Mouse (Mus musculus): ENCODE results near the gene Gm49380.

Gm49380 gene

DNA sequence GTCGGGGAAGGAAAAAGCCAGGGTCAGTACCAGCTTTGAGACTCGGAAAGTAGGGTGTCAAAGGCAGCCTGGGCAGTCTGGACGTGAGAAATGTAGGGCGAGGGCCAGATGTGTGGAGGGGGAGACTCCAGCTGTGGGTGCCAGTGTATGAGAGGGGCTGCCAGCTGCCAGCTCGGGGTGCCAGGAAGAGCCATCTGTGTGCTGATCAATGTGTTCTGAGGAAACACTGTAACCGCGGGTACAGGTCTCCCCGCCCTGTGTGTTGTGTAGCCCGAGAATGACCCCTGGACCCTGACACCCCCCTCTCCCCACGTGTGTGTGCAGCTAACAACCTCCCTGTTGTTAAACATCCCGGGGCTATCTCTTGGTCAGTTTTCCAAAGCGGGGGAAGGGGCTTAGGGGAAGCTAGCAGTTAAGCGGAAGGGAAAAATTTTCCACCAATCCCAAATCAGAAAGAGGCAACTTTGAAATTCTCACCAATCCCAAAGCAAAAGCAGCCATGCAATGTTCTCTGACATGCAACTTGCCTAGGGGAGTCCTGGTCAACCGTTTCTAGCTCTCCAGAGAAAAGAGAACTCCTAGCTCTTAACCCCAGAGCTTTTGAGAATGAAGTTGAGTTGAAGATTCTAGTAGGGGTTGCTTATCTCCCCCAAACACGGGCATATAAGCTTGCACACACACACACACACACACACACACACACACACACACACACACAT, 45.9 kb downstream of the Gm49380 start:
- in situ Hi-C loops (cut with MboI; ENCODE audit: low pct_unique_long_range_greater_than_20kb in 1 of 2, low sequenced_read_pairs in 2 of 2, unreplicated experiment in 1 of 2) = no loop called here

DNA sequence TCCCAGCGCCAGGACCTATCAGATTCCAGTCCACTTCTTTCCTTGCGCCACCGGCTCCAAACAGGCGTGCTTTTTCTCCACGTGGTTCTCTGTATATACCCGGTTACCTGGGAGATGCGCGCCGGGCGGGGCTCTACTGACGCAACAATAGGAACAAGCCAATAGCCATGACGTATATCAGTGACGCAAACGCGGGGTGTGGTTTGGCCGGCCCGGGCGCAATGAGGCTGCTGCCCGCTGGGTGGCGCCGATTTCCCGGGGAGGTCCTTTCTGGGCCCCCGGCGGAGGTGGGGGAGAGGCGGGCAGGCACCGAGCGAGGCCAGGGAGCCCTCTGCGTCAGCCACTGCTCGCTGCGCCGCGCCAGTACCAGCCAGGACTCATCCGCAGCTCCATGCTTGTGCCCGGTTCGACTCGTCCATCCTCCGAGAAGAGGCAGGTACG, 46.5 kb downstream of the Gm49380 start, which contains the start of gene Usp2:
Gene Usp2 (plus strand): TSS at position 237 of the 441 bp plus-strand sequence.
- in situ Hi-C loops (cut with MboI; ENCODE audit: low pct_unique_long_range_greater_than_20kb in 1 of 2, low sequenced_read_pairs in 2 of 2, unreplicated experiment in 1 of 2) = no loop called here

DNA sequence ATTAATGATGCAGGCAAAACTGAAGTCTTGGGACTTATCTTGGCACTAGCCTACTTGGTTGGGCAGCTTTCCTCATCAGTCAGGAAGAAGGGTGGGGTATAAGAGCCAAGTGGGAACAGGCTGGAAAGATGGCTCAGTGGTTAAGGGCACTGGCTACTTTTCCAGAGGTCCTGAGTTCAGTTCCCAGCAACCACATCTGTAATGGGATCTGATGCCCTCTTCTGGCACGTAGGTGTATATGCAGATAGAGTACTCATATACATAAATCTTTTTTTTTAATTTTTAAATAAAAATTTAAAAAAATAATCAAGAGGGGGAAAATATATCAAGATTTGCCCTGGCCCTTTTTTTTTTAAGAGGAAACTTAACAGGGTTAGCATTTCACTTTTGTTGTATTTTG, 48.1 kb downstream of the Gm49380 start:
- in situ Hi-C loops (cut with MboI; ENCODE audit: low pct_unique_long_range_greater_than_20kb in 1 of 2, low sequenced_read_pairs in 2 of 2, unreplicated experiment in 1 of 2) = no loop called here

DNA sequence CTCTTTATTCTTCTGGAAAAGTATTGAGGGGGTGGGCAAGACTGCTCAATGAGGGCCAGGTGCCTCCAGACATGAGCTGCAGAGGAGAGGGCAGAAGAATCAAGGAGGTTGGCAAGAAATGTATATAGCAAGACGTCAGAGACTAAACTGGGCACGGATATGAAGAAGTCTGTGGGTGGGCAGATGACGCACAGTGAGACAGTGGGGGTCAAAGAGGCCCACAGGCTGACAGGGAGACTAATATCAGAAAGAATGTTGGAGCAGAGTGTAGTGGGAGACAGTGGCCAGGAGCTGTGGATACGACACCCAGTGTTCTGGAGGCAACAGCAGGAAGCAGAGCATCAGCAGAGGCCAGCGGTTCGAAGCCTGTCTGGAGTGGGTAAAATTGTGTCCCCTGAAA, 54.7 kb downstream of the Gm49380 start:
- in situ Hi-C loops (cut with MboI; ENCODE audit: low pct_unique_long_range_greater_than_20kb in 1 of 2, low sequenced_read_pairs in 2 of 2, unreplicated experiment in 1 of 2) = loop anchor here in 1 of 2 experiments (10.0 kb wide), 1 partner anchor 64 kb away; no protein-coding TSS in a partner anchor

DNA sequence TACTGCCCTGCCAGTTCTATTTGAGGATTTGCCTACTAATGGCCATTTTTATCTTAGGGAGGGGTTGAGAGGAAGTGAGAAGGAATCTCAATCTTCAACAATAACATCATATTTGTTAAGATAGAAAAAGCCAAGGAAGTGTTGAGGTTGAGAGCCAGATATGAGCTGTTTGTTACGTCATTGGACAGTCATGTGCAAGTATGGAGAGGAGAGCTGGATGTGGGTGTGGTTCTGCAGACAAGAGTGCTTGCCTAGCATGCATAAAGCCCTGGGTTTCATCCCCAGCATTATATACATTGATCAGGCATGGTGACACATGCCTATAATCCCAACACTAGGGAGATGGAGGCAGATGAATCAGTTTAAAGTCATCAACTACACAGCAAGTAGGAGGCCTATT, 59.4 kb downstream of the Gm49380 start:
- in situ Hi-C loops (cut with MboI; ENCODE audit: low pct_unique_long_range_greater_than_20kb in 1 of 2, low sequenced_read_pairs in 2 of 2, unreplicated experiment in 1 of 2) = loop anchor here in 1 of 2 experiments (10.0 kb wide), 1 partner anchor 59 kb away; no protein-coding TSS in a partner anchor

DNA sequence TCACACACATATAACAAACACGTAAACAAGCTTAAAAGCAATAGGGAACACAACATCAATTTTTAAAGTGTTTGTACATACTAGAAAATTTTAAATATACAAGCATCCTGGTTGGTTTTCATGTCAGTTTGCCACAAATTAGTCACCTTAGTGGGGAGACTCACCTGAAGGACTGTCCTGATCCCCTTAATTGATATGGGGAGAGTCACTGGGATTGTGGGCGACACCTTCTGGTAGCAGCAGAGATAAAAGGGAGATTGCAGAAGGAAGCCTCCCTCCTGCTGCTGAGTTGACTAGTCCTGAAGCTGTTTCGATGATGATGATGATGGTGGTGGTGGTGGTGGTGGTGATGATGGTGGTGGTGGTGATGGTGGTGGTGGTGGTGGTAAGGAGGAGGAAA, 60.4 kb downstream of the Gm49380 start:
- in situ Hi-C loops (cut with MboI; ENCODE audit: low pct_unique_long_range_greater_than_20kb in 1 of 2, low sequenced_read_pairs in 2 of 2, unreplicated experiment in 1 of 2) = loop anchor here in 1 of 2 experiments (10.0 kb wide), 1 partner anchor 58 kb away; no protein-coding TSS in a partner anchor

DNA sequence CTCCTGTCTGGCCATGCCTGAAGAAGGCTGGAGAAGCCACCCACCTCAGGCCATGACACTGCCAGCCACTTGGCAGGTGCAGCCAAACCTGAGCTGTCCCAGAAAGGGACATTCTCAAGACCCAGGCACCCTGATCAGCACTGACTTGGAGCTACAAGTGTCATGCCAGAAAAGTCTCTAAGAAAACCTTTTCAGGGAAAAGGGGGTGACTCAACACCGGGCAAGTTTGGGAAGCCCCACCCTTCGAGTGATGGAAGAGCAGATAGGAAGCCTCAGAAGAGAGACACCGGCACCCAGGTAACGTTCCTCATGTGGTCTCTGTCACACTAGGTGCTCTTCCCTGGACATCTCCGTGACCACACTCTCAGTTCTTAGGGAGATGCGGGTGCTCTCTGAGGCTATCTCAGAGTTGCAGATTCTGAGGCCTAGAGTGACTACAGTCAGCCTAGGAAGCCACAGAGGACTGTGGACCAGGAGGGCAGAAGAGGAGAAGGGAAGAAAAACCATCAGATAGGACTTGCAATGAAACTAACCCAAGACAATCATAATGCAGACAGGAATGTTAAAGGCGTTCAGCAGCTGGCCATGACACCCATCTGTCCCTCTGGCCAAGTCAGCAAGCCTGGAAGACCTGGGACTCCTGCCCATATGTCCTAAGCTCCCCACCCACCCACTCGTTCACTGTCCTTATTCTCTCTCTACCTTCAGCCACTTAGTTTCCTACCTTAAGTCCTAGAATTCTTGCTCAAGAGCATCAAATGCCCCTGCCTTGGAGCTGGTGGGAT, 63.7 kb downstream of the Gm49380 start:
- in situ Hi-C loops (cut with MboI; ENCODE audit: low pct_unique_long_range_greater_than_20kb in 1 of 2, low sequenced_read_pairs in 2 of 2, unreplicated experiment in 1 of 2) = loop anchor here in 1 of 2 experiments (10.0 kb wide), 1 partner anchor 55 kb away; no protein-coding TSS in a partner anchor

DNA sequence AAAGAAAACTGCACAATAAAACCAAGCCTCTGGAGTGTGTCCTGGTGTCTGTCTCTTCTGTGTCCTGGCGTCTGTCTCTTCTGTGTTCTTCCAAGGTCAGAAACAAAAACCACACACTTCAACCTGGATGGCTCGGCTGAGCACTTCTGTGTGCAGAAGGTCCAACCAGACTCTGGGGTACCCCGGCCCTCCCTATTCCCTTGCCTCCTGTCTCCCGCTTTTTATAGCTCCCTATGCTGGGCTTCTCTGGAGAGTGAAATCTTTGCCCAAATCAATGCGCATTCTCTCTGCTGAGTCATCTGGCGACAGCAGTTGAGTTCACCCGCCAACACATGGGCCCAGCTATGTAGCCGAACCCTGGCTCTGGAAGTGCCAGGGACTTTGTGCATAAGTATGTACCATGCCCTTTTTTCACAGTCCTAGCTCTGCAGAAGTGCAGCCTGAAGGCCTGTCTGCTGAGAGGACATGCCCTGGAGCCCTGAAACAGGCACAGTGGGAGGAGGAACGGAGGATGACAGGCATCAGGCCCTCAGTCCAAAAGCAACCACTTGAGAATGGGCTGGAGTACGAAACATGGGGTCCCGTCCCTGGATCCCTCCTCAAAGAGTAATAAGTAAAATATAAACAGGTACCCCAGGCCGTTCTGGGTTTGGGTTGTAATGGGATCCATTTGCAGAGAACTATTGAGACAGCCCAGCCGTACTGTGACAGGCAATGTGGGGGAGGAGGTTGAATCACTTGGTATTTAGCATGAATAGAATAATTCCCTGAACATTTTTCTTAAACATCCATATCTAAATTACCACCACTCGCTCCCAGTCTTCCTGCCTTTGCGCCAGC, 64.5 kb downstream of the Gm49380 start:
- in situ Hi-C loops (cut with MboI; ENCODE audit: low pct_unique_long_range_greater_than_20kb in 1 of 2, low sequenced_read_pairs in 2 of 2, unreplicated experiment in 1 of 2) = no loop called here

DNA sequence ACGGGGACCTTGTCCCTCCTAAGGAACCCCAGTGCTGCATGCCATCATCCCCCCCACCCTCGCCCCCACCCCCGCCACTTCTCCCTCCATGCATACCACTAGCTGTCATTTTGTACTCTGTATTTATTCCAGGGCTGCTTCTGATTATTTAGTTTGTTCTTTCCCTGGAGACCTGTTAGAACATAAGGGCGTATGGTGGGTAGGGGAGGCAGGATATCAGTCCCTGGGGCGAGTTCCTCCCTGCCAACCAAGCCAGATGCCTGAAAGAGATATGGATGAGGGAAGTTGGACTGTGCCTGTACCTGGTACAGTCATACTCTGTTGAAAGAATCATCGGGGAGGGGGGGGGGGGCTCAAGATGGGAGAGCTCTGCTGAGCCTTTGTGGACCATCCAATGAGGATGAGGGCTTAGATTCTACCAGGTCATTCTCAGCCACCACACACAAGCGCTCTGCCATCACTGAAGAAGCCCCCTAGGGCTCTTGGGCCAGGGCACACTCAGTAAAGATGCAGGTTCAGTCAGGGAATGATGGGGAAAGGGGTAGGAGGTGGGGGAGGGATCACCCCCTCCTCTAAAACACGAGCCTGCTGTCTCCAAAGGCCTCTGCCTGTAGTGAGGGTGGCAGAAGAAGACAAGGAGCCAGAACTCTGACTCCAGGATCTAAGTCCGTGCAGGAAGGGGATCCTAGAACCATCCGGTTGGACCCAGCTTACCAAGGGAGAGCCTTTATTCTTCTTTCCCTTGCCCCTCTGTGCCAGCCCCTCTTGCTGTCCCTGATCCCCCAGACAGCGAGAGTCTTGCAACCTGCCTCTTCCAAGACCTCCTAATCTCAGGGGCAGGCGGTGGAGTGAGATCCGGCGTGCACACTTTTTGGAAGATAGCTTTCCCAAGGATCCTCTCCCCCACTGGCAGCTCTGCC, 65.5 kb downstream of the Gm49380 start:
- in situ Hi-C loops (cut with MboI; ENCODE audit: low pct_unique_long_range_greater_than_20kb in 1 of 2, low sequenced_read_pairs in 2 of 2, unreplicated experiment in 1 of 2) = no loop called here

DNA sequence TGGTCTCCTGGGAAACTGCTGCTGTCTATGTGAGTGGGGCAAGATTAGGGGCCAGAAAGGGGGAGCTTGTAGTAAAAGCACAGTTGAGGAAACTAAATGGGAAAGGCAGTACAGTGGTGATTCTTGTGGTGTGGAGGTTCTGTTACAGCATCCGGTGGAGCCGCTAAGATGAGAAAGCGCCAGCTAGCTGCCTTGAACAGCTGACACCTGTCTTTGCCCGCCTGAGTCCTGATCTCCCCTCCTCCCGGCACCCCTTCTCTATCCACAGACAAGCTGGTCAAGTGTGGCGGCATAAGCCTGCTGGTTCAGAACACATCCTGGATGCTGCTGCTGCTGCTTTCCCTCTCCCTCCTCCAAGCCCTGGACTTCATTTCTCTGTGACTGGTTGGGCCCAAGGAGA, 66.2 kb downstream of the Gm49380 start:
- in situ Hi-C loops (cut with MboI; ENCODE audit: low pct_unique_long_range_greater_than_20kb in 1 of 2, low sequenced_read_pairs in 2 of 2, unreplicated experiment in 1 of 2) = no loop called here

DNA sequence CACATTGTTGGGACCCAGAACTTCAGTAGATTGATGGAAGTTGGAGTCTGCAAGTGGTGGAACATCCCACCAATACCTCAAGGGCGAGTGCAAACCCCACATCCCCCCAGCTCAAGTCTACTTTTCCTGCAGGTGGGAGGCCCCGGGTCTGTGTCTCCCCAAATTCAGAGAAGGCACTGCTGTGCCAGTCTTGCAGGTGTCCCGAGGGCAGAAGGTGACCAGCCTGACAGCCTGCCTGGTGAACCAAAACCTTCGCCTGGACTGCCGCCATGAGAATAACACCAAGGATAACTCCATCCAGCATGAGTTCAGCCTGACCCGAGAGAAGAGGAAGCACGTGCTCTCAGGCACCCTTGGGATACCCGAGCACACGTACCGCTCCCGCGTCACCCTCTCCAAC, 66.9 kb downstream of the Gm49380 start:
- in situ Hi-C loops (cut with MboI; ENCODE audit: low pct_unique_long_range_greater_than_20kb in 1 of 2, low sequenced_read_pairs in 2 of 2, unreplicated experiment in 1 of 2) = no loop called here

DNA sequence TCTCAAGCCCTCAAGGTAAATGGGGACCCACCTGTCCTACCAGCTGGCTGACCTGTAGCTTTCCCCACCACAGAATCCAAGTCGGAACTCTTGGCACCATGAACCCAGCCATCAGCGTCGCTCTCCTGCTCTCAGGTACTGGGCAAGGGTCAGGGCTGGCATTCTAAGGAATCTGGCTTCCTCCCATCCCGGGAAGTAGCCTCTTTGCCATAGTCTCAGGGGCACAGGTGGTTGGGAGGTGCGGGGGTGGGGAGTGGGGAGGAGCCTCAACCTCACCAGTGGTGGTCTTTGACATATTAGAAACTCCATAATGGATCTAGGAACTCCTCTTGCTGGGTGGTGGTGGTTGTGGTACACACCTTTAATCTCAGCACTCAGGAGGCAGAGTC, 67.4 kb downstream of the Gm49380 start:
- in situ Hi-C loops (cut with MboI; ENCODE audit: low pct_unique_long_range_greater_than_20kb in 1 of 2, low sequenced_read_pairs in 2 of 2, unreplicated experiment in 1 of 2) = no loop called here

DNA sequence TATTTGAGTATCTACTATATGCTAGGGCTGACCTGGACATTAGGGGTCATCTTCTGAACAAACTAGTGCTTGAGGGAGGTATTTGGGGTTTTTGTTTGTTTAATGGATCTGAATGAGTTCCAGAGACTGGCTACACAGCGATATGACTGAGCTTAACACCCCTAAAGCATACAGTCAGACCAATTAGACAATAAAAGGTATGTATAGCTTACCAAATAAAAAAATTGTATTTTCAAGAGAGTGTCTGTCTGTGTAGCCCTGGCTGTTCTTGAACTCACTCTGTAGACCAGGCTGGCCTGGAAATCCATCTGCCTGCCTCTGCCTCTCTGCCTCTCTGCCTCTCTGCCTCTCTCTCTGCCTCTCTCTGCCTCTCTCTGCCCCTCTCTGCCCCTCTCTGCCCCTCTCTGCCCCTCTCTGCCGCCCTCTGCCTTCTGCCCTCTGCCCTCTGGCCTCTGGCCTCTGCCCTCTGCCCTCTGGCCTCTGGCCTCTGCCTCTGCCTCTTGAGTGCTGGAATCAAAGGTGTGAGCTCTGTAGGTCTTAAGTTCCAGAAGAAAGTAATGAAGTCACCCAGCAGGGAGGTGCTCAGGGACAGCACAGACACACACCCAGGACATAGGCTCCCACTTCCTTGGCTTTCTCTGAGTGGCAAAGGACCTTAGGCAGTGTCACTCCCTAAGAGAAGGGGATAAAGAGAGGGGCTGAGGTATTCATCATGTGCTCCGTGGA, 68.0 kb downstream of the Gm49380 start:
- in situ Hi-C loops (cut with MboI; ENCODE audit: low pct_unique_long_range_greater_than_20kb in 1 of 2, low sequenced_read_pairs in 2 of 2, unreplicated experiment in 1 of 2) = no loop called here

DNA sequence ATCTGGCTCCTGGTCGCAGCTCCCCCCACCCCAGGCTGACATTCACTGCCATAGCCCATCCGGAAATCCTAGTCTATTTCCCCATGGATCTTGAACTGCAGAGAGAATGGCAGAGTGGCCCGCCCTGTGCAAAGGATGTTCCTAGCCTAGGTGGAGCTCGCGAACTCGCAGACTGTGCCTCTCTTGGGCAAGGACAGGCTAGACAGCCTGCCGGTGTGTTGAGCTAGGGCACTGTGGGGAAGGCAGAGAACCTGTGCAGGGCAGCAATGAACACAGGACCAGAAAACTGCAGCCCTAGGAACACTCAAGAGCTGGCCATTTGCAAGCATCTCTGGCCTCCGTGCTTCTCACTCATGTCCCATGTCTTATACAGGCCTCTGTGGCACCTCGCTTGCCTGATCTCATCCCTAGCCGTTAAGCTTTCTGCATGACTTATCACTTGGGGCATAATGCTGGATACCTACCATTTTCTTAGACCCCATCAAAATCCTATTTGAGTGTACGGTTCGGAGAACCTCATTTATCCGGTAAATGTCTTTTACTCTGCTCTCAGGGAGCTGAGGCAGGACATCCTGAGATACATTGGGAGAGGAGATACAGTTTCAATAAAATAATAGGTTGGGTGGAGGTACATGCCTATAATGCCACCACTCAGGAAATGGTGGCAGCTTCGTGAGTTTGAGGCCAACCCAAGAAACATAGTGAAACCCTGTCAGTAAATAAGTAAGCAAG, 68.7 kb downstream of the Gm49380 start:
- in situ Hi-C loops (cut with MboI; ENCODE audit: low pct_unique_long_range_greater_than_20kb in 1 of 2, low sequenced_read_pairs in 2 of 2, unreplicated experiment in 1 of 2) = no loop called here

DNA sequence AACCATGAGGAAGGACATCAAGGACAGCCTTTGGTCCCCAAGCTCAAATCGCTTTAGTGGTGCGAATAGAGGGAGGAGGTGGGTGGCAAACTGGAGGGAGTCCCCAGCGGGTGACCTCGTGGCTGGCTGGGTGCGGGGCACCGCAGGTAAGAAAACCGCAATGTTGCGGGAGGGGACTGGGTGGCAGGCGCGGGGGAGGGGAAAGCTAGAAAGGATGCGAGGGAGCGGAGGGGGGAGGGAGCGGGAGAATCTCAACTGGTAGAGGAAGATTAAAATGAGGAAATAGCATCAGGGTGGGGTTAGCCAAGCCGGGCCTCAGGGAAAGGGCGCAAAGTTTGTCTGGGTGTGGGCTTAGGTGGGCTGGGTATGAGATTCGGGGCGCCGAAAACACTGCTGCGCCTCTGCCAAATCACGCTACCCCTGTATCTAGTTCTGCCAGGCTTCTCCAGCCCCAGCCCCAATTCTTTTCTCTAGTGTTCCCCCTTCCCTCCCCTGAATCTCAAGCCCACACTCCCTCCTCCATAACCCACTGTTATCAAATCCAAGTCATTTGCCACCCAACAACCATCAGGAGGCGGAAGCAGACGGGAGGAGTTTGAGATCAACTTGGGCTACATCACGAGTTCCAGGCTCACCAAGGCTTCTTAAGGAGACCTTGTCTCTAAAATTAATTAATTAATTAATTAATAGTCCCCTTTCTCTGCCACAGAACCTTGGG, 69.4 kb downstream of the Gm49380 start:
- in situ Hi-C loops (cut with MboI; ENCODE audit: low pct_unique_long_range_greater_than_20kb in 1 of 2, low sequenced_read_pairs in 2 of 2, unreplicated experiment in 1 of 2) = no loop called here
